Mouse (Mus musculus) hindbrain, embryonic 12.5 days (tissue): Measurements from ENCODE around the gene Trim7. TPM values are rescaled to one million over a fixed set of nuclear protein-coding genes. Genes with fewer than 3 reads are reported as not detected.
"Not testable (repeated sequence)": the region's sequence is repeated elsewhere in the genome, so short reads cannot be mapped to it uniquely, and the experiment has no call there.

ENCODE experiments used
- ATAC-seq: fragments of 200-750 bp; cut with Nextera tagmentation; 2 replicates; pipeline ENCODE4 v1.8.0; 2017; ENCODE audit warnings: moderate TSS enrichment; ENCODE audit not compliant: low FRiP score
- H3K27ac ChIP-seq: fragments of 300-500 bp; sonication (generic); 2 replicates; pipeline ENCODE4 v1.5.1; 2016; ENCODE audit warnings: mild to moderate bottlenecking
- H3K27me3 ChIP-seq: fragments of 300-500 bp; sonication (generic); 2 replicates; pipeline ENCODE4 v1.6.1; 2016; ENCODE audit warnings: mild to moderate bottlenecking
- H3K36me3 ChIP-seq: fragments of 300-500 bp; sonication (generic); 2 replicates; pipeline ENCODE4 v1.6.1; 2016; ENCODE audit warnings: mild to moderate bottlenecking
- H3K4me1 ChIP-seq: fragments of 300-500 bp; sonication (generic); 2 replicates; pipeline ENCODE4 v1.6.1; 2016
- H3K4me2 ChIP-seq: fragments of 300-500 bp; sonication (generic); replicated peaks from 2 replicates; pipeline ENCODE4 v1.6.1; 2016; ENCODE audit warnings: mild to moderate bottlenecking
- H3K4me3 ChIP-seq: fragments of 300-500 bp; sonication (generic); 2 replicates; pipeline ENCODE4 v1.5.1; 2016; ENCODE audit warnings: mild to moderate bottlenecking
- H3K9ac ChIP-seq: fragments of 300-500 bp; sonication (generic); 2 replicates; pipeline ENCODE4 v1.6.1; 2016; ENCODE audit warnings: mild to moderate bottlenecking, moderate library complexity
- H3K9me3 ChIP-seq: fragments of 300-500 bp; sonication (generic); replicated peaks from 2 replicates; pipeline ENCODE4 v1.6.1; 2016; ENCODE audit warnings: mild to moderate bottlenecking
- WGBS: fragments of 180-500 bp; shearing (Covaris S2); methylation state at CpG from one replicate; pipeline ENCODE4 v1.1.7; 2016; 5-methylcytosine and 5-hydroxymethylcytosine counted together
- polyA plus RNA-seq: library from polyadenylated mRNA; unstranded; fragments of >200 nt; fragmentation: Nextera tagmentation; extraction: Ambion mirVana; gene quantifications from 2 replicates; pipeline ENCODE4 v1.2.1, GENCODE M21; 2016

Trim7 gene
- polyA plus RNA-seq, 1 experiment from 2014 or later: 0.70 TPM

DNA sequence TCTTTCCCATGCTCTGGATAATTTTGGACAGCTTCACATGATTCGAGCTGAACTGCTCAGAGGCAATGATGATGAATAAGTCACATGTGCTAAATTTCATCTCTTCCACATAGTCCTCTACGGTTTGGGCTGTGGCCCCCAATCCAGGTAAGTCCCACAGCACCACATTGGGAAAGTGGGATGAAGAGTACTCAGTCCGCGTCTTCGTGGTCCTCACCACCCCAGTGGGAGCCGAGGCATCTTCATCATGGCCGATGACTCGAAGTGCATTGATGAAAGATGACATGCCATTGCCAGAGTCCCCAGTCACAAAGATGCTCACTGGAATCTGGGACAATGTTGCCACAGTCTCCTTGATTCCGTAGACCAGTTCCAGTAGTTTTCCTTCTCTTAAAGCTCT, 40.5 kb downstream of the Trim7 start:
- Histone ChIP-seq H3K4me2 (no peak overlapping the region), H3K4me3 (no peak overlapping the region), H3K9me3 (no peaks in the 10 kb centered on the region), H3K4me1 (peaks cover 5% of the 10 kb centered on the region; the same call in 1 of the 2 replicates), H3K27me3 (no peaks in the 10 kb centered on the region; the same call in 1 of the 2 replicates), H3K9ac (no peak overlapping the region), H3K36me3 (no peaks in the 10 kb centered on the region), H3K27ac (no peak overlapping the region)
- no peak for ATAC-seq
- WGBS: 92% methylated on average over 9 of the region's 9 CpGs

DNA sequence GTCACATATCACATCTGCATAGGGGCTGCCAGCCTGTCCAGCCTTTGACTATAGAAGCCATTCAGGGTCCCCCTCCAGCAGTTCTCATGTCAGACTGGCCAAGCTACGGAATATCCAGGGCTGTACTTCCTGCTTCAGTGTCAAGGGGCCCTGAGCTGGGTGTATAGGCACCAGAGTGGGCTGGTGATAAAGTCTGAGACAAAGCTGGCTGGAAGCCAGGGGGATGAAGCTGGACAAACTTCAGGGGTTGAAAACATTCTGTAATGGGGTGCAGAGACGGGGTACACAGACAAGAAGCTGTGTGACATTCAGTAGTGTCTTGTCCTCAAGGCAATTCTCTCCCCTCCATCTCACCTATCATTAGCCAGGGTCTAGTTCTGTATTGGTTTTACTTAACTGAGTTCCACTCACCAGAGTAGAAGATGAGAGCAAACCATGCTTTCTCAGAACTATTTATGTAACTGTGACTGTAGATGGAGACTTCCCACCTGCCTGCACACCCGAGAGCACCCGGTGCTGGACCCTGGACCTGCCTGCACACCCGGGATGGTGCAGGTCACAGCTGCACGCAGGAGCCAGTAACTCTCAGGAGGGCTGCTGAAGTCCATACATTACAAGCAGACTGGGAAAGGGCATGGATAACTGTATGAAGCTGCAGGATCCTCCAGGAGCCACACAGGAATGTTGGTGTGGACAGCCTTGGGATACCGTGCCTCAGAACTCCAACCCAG, 43.6 kb downstream of the Trim7 start:
- no peak overlapping the region for H3K4me2 ChIP-seq
- 71% methylated on average over 7 of the region's 7 CpGs for WGBS
- no peak overlapping the region for H3K27ac ChIP-seq
- no peak overlapping the region for H3K4me3 ChIP-seq
- no peaks in the 10 kb centered on the region for H3K36me3 ChIP-seq
- H3K9me3 ChIP-seq: no peaks in the 10 kb centered on the region
- H3K27me3 ChIP-seq: peaks cover 15% of the 10 kb centered on the region
- no peak overlapping the region for H3K9ac ChIP-seq
- no peak for ATAC-seq
- peaks cover 13% of the 10 kb centered on the region; the same call in 1 of the 2 replicates for H3K4me1 ChIP-seq

DNA sequence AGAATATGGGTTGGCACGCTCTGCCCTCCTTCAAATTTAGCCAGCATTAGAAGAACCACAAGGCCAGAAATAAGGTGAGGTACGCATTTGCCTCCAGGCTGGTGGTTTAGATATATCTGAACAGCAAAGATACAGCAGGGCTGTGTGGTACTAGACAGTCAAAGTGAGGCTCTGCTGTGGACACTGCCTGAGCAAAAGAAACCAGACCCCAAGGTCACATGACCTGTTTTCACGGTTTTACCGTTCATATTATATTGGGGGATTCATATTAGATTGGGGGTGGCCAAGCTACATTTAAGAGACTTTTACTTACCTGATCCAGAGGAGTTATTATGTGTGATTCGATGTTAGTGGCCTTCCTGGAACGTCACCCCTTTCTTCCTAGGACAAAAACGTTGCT, 44.8 kb downstream of the Trim7 start:
- Histone ChIP-seq H3K27me3 (peaks cover 17% of the 10 kb centered on the region), H3K36me3 (no peaks in the 10 kb centered on the region), H3K27ac (no peak overlapping the region), H3K9ac (peak overlapping the region; percentile 49; the same call in 1 of the 2 replicates), H3K9me3 (no peaks in the 10 kb centered on the region), H3K4me3 (peak overlapping the region; percentile 31), H3K4me2 (peak overlapping the region; percentile 58), H3K4me1 (peaks cover 13% of the 10 kb centered on the region; the same call in 1 of the 2 replicates)
- ATAC-seq: no peak
- 40% methylated on average over 7 of the region's 7 CpGs for WGBS

DNA sequence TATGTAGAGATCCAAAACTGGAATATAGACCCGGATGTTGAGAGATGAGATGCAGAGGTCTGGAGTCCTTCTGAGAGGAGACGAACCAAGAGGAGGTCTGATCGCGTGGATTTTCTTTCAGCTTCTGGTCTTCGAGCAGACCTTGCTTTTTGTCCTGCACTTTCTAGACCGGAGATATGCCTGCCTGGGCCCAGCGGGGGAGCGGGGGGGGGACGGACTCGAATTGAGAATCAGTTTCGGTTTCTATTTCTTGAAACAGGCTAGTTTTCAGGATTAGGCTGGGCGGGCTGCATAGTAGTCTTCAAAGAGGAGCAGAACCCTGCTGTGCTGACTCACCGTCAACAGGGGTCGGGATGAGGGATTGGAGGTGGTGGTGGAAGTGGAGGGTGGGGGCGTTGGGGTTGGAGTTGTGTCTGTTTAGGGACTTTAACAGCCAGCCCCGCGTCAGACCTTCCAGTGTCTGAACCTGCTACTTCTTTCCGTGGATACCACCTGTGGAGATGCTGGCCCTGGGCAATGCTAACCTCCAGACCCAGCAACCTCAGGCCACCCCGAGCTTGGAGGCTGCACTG, 45.3 kb downstream of the Trim7 start, which contains the start of gene Irgm1:
Gene Irgm1, minus strand, starts transcription at position 483 of the 572 bp plus-strand sequence.
- no peaks in the 10 kb centered on the region for H3K36me3 ChIP-seq
- ATAC-seq: peak; percentile 60; the same call in 1 of the 2 replicates
- WGBS: 2% methylated on average over 19 of the region's 19 CpGs
- H3K27ac ChIP-seq: no peak within 1 kb of the TSS
- H3K9me3 ChIP-seq: no peaks in the 10 kb centered on the region
- peak within 1 kb of the TSS; percentile 58 for H3K4me2 ChIP-seq
- peak within 1 kb of the TSS; percentile 31 for H3K4me3 ChIP-seq
- H3K27me3 ChIP-seq: peaks cover 17% of the 10 kb centered on the region
- peak within 1 kb of the TSS; percentile 49 for H3K9ac ChIP-seq
- H3K4me1 ChIP-seq: peaks cover 13% of the 10 kb centered on the region; the same call in 1 of the 2 replicates

DNA sequence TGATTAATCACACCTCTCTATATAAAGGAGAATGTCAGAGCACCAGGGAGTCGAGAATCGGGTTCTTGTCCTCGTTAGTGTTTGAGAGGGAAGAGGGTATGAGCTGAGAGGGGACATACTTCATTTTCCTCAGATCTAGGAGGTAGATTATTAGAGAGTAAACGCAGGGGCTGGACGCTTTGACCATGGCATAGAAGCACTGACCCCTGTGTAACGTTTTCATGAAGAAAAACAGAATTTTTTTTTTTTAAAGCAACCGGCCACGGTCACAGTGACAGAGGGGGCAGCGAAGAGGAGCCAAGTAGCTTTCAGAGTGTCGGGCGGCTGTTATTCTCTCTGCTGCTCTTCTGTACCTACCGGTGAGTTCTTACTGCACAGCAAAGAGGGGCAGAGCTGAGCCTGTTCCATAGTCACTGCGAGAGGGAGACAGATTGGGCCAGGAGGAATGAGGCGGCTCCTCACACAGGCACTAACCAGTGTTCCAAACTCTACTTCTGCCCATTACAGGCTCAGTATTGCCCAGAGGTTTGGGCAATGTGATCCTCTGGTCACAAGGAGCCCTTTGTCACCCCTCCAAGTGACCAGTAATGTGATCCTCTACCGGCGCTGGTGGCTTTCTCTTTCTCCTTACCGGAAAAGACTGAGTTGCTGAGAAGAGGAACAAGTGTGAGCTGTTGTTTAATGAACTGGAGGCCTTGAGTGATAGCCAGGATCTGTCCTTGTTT, 46.0 kb downstream of the Trim7 start:
- Histone ChIP-seq H3K9ac (peak overlapping the region; percentile 49), H3K27ac (no peak overlapping the region), H3K36me3 (no peaks in the 10 kb centered on the region), H3K4me3 (peak overlapping the region; percentile 31), H3K4me2 (peak overlapping the region; percentile 58), H3K9me3 (no peaks in the 10 kb centered on the region), H3K27me3 (peaks cover 17% of the 10 kb centered on the region), H3K4me1 (peaks cover 13% of the 10 kb centered on the region; the same call in 1 of the 2 replicates)
- no peak for ATAC-seq
- 11% methylated on average over 17 of the region's 17 CpGs for WGBS

DNA sequence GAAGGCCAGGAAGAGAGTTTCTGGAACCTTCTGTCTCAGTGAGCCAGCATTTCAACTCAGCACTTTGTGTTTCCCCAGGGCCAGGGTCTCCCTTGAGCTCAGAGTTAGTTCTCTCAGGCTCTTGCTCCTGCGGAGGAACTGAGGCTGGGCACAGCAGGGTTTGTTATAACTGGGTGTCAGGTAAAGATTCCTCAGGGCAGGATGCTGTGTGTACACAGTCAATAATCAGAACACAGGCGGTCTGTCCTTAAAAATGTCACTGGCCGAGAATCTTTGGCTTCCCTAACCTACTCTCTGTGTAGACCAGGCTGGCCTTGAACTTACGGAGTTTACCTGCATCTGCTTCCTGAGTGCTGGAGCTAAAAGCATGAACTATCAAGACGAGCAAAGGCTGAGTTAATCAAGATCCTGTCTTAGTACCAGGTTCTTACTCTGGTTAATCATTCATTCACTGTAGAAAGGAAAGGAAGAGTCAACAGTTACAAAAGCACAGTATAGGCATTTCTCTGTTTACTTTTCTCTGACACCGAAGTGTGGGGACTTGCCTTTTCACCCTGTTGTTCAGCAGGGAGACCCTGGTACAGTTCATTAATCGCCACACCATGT, 46.9 kb downstream of the Trim7 start:
- WGBS: 76% methylated on average over 7 of the region's 7 CpGs
- peaks cover 17% of the 10 kb centered on the region for H3K27me3 ChIP-seq

DNA sequence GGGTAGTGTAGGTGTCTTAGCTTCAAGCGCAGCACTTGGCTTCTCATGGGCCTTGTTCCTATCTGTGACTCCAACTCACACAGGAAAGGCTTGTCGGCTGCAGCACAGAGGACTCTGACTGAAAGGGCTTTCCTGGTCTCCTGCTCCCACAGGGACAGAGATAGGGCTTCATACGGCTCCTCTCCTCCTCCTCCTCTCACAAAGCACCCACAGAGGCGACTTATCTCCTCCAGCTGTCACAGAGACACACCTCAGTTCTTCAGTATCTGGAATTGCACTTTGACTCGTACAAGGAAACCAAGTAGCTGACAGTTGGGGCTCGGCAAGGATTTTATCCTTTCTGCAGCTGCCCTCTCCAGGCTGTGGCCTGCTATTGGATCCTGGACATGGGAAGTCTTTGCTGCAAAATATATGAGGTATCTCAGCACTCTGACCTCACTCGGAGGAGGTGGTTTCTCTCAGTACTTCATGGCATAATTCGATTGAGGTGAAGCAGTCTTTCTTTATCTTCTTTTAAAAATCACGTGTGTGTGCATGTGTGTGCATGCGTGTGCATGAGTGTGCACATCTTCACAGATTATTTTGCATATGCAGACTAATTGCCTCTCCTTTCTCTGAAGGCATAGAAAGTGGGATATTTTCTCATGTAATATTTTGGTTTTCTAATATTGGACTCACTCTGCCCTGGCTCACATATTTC, 47.8 kb downstream of the Trim7 start:
- WGBS: 74% methylated on average over 10 of the region's 10 CpGs
- Histone ChIP-seq H3K9ac (no peak overlapping the region), H3K4me2 (no peak overlapping the region), H3K27me3 (peaks cover 17% of the 10 kb centered on the region), H3K27ac (no peak overlapping the region), H3K36me3 (no peaks in the 10 kb centered on the region), H3K9me3 (no peaks in the 10 kb centered on the region), H3K4me3 (no peak overlapping the region), H3K4me1 (peaks cover 13% of the 10 kb centered on the region; the same call in 1 of the 2 replicates)
- ATAC-seq: no peak

More for the DNA sequence above, 46.9 kb downstream of the Trim7 start:
- no peak overlapping the region for H3K9ac ChIP-seq
- no peak overlapping the region for H3K4me3 ChIP-seq
- H3K4me1 ChIP-seq: peaks cover 13% of the 10 kb centered on the region; the same call in 1 of the 2 replicates
- H3K36me3 ChIP-seq: no peaks in the 10 kb centered on the region
- no peaks in the 10 kb centered on the region for H3K9me3 ChIP-seq
- H3K4me2 ChIP-seq: no peak overlapping the region
- no peak for ATAC-seq
- H3K27ac ChIP-seq: no peak overlapping the region

DNA sequence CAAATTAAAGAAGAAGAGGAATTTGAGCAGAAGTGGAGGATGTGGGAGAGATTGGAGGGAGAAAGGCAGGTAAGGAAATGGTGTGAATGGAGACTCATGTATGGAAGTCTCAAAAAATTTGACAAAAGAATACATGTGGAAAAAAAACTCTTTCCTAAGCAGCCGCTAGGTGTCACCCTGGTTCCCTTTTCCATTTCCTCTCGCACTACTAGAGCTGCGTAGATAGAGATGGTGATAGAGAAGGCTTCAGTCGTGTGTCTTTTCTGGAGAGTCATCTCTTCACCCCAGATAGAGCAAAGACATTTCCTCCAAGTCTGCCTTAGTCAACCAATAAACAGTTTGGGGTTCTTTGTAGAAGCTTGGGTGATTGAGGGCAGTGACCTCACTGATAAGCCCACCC, 48.5 kb downstream of the Trim7 start:
- Histone ChIP-seq H3K9me3 (no peaks in the 10 kb centered on the region), H3K4me1 (peaks cover 13% of the 10 kb centered on the region; the same call in 1 of the 2 replicates), H3K4me2 (no peak overlapping the region), H3K4me3 (no peak overlapping the region), H3K27ac (no peak overlapping the region), H3K27me3 (peaks cover 17% of the 10 kb centered on the region), H3K36me3 (no peaks in the 10 kb centered on the region), H3K9ac (no peak overlapping the region)
- ATAC-seq: peak; percentile 55; the same call in 1 of the 2 replicates
- WGBS: 2% methylated on average over 4 of the region's 4 CpGs

DNA sequence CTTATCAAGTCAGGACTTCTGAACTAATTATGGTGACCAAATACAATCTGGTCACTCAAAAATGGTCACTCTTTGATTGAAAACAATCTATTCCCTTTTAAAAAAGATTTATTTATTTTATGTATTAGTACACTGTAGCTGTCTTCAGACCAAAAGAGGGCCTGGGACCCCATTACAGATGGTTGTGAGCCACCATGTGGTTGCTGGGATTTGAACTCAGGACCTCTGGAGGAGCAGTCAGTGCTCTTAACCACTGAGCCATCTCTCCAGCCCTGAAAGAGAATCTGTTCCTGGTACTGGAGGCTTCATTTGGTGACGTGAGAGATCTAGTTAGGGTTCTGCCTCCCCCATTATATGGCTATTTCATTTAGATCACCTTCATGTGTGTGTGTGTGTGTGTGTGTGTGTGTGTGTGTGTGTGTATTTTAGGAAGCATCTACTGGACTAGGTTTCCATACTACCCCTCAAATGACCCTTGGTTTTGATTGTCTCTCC, 49.5 kb downstream of the Trim7 start:
- Histone ChIP-seq H3K27me3 (peaks cover 17% of the 10 kb centered on the region), H3K4me1 (peaks cover 13% of the 10 kb centered on the region; the same call in 1 of the 2 replicates)
- H3K27ac ChIP-seq, H3K9ac ChIP-seq, H3K4me3 ChIP-seq, H3K9me3 ChIP-seq, H3K4me2 ChIP-seq, H3K36me3 ChIP-seq, ATAC-seq: not testable (repeated sequence)
- WGBS: 89% methylated on average over 1 of the region's 1 CpGs

DNA sequence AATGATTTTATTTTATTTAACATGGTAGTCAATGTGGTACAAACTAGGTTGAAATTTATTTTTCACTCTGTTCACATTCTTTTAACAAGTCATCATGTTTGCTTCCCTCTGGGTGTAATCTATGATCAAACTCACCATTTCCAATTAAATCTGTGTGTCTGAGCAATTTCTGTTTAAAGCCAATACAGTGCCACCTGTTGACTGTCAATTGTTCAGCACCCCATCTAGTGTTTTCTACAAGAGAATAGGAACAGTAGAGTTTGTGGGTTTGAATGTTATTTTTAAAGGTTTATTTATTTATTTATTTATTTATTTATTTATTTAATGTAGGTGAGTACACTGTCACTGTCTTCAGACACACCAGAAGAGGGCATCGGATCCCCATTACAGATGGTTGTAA, 50.7 kb downstream of the Trim7 start:
- ATAC-seq: no peak
- WGBS: 100% methylated on average over 1 of the region's 1 CpGs

DNA sequence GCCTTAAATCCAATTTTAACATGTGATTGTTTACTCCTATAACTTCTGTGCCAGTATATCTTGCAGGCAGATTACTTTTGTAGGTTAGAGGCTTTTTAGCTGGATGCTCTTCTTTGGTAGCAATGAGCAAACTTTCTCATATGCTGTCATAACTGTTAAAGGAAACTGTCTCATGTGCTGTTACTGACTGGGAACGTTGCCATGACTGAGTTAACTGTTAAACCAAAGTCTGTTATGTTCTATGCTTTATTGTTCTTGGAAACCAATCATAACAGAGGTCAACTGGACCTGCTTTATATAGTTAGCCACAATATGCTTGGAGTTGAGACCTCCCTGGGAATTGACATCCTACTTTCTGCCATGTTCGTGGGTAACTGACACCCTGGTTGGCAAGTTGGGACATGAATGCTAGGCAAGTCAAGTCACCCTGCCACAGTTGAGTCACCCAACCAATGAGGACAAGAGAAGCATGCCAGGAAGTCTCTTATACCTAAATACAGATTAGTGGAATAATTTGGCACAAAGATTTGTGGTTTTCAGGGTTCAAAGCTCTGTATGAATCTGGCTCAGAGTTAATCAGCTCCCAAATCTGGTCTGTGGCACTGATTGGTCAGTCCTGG, 73.0 kb downstream of the Trim7 start:
- Histone ChIP-seq H3K27me3 (no peaks in the 10 kb centered on the region), H3K4me2 (no peak overlapping the region), H3K9ac (no peak overlapping the region), H3K4me3 (no peak overlapping the region), H3K36me3 (no peaks in the 10 kb centered on the region), H3K27ac (no peak overlapping the region), H3K9me3 (no peaks in the 10 kb centered on the region), H3K4me1 (no peaks in the 10 kb centered on the region)
- WGBS: 73% methylated on average over 2 of the region's 2 CpGs
- ATAC-seq: no peak

More for the DNA sequence above, 50.7 kb downstream of the Trim7 start:
- H3K27ac ChIP-seq: no peak overlapping the region
- no peaks in the 10 kb centered on the region for H3K36me3 ChIP-seq
- peaks cover 6% of the 10 kb centered on the region; the same call in 1 of the 2 replicates for H3K4me1 ChIP-seq
- H3K27me3 ChIP-seq: peaks cover 17% of the 10 kb centered on the region
- no peak overlapping the region for H3K4me2 ChIP-seq
- H3K9ac ChIP-seq: no peak overlapping the region
- H3K4me3 ChIP-seq: no peak overlapping the region
- H3K9me3 ChIP-seq: no peaks in the 10 kb centered on the region
